Mouse (Mus musculus) embryonic fibroblast, embryonic 13.5 days (primary cell): ENCODE results near the gene Tmem82.

Source experiments
- CTCF ChIP-seq: IDR thresholded peaks from 2 replicates; pipeline ENCODE4 v1.5.1; 2011; ENCODE audit warnings: mild to moderate bottlenecking, control low read depth, low read length, moderate library complexity, borderline replicate concordance; ENCODE audit not compliant: insufficient read depth
- POLR2A ChIP-seq: IDR thresholded peaks from 2 replicates; pipeline ENCODE4 v1.6.1; 2011; ENCODE audit warnings: low read depth, mild to moderate bottlenecking, control low read depth, low read length, moderate library complexity

- TF ChIP-seq CTCF (no peak), POLR2A (no peak)
These were observed 23.8 kb upstream of the Tmem82 start for GRCm38 (mm10) chr4:141641961-141642811.
